Mouse (Mus musculus): ENCODE results near the gene Tm7sf3. TPM values are rescaled to one million over a fixed set of nuclear protein-coding genes. Genes with fewer than 3 reads are reported as not detected.

The Tm7sf3 gene
- total RNA-seq (2021): 38.3 and 40.4 TPM in 2 replicates
- long read RNA-seq, experiment 1, transcript Tm7sf3-201 (12 exons, 3,241 nt): major isoform, 99 of 110 reads
- long read RNA-seq, experiment 1, partial matches to known transcripts: 4 of 110 reads
- long read RNA-seq, experiment 1, other reads (novel, unspliced or antisense): 7 of 110 reads
- long read RNA-seq, experiment 2, transcript Tm7sf3-201 (12 exons, 3,241 nt): major isoform, 51 of 54 reads
- long read RNA-seq, experiment 2, partial matches to known transcripts: 1 of 54 reads
- long read RNA-seq, experiment 2, other reads (novel, unspliced or antisense): 2 of 54 reads

- DNase-seq: peak; percentile 100
Observed at GRCm38 (mm10) chr6:146642276-146643183, at the start of gene Tm7sf3, which contains the start of gene Med21. Gene Tm7sf3, minus strand, starts transcription at chr6:146642824. Gene Med21, plus strand, starts transcription at chr6:146642547.

- no peak for DNase-seq
Observed at GRCm38 (mm10) chr6:146688861-146689260, 46.2 kb upstream of the Tm7sf3 start.

GRCm38 (mm10) chr6:146688010-146688409 lies 45.4 kb upstream of the Tm7sf3 start:
- DNase-seq: no peak

- DNase-seq: peak; percentile 8
Observed at GRCm38 (mm10) chr6:146686463-146687196, 44.0 kb upstream of the Tm7sf3 start.

DNA sequence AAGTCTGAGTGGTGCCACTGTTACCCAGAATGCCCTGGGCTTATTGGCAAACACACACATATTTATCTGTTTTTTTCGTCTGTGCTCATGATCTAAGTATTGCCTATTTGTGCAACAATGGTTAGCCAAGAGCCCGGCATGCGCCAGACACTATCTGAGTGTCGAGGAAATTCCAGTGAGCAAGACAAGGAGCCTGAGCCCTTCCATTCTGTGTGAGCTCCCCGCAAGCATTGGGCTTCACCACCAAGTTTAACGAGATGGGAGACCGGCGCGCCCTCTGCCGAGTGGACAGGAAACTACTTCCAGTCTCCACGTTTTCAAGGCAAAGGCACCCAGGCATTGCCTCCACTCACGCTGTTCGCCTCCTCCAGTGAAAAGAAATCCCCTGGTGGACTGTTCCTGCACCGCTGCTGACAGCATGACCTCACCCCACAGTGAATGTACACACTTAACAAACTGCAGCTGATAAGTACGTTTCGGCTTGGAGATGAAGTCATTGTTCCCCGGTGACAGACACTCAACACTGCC lies 43.2 kb upstream of the Tm7sf3 start:
- DNase-seq: peak; percentile 68

GRCm38 (mm10) chr6:146683881-146684280 lies 41.3 kb upstream of the Tm7sf3 start:
- DNase-seq: peak; percentile 15

DNA sequence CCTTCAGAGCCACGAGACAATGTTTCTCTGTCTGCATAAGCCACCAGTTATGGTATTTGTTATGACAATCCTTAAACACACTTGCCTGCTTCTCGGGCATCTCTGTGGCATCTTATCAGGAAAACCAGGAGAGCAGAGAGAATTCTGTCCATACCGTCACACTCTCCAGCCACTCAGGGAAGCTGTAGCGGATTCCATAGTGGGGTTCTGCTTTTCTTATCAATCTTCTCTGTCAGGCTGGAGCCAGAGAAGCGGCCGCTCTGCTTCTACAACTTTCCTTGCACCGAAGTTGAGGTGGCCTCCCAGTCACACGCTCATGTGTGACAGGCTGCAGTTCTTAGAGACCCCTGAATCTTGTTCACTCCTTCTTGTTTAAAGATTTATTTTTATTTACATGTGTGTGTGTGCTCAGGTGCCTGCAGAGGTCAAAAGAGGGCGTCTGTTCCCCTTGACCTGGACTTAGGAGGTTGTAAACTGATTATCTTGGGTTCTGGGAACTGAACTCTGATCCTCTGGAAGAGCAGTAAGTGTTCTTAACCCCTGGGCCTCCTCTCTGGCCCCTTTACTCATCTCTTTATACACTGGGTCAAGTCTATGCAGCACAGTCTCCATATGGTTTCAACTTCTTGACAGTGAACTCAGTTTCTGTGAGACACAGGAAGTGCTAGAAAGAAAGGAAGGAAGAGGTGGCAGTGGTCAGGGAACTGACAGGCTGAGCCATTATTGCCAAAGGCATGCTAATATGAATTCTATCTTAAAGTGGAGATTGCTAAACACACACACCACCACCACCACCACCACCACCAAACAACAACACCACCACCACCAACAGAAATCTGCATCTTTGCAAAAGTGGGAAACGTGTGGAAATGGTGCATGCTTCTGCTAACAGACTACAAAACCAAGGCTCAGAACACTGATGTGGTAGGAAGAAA lies 35.8 kb upstream of the Tm7sf3 start:
- no peak for DNase-seq

DNA sequence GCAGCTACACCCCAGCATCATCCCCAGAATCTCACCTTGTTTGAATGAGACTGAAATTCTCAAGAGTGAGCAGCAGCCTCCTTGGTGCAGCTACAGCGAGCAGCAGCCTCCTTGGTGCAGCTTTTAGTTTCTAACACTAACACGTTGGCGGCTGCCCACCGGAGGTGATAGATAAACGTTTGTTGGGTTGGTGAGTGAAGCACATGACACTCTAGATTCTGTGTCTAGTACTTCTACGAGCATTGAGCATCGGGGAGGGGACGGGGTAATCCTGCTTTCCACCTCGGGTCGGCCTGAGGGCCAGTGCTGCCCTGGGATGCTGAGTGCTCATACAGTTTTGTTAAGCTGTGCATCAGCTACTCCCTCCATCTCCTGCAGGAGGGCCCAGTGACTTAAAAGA lies 34.3 kb upstream of the Tm7sf3 start:
- DNase-seq: no peak

GRCm38 (mm10) chr6:146674881-146675536 lies 32.4 kb upstream of the Tm7sf3 start:
- no peak for DNase-seq

GRCm38 (mm10) chr6:146674420-146674819 lies 31.8 kb upstream of the Tm7sf3 start:
- DNase-seq: peak; percentile 23

GRCm38 (mm10) chr6:146673696-146674095 lies 31.1 kb upstream of the Tm7sf3 start:
- DNase-seq: no peak

GRCm38 (mm10) chr6:146672106-146672505 lies 29.5 kb upstream of the Tm7sf3 start:
- no peak for DNase-seq

- DNase-seq: no peak
Observed at GRCm38 (mm10) chr6:146670956-146671855, 28.6 kb upstream of the Tm7sf3 start.

DNA sequence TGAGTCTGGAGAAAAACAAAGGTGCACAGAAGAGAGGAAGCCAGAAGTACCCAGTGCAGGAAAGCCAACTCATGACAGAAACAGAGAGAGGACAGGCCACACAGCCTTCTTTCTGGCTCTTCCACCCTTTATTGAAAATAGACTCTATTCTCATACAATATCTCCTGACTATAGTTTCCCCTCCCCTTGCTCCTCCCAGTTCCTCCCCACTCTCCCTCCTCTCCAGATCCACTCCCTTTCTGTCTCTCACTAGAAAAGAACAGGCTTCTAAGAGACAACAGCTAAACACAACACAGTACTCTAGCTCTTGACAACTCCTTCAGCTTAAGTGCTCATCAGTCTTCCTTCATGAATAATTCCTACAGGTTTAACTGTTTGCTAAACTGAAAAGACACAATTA lies 26.0 kb upstream of the Tm7sf3 start:
- DNase-seq: no peak

DNA sequence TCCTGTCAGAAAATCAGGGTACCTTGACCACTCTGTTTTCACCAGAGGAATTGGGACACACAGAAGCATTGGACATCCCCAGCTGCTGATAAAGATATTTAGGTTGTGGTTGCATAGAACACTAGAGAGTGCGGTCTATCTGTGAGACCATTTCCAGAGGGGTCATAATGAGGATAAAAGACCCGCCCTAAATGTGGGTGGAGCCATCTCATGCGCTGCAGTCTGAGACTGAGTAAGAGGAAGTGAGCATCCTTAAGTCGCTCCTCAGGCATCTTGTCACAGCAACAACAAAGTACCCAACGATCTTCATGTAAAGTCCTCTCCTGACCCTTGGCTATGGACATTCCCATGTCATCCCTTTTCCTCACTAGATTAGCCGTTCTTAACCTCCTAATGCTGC lies 24.2 kb upstream of the Tm7sf3 start:
- no peak for DNase-seq

GRCm38 (mm10) chr6:146665408-146665807 lies 22.8 kb upstream of the Tm7sf3 start:
- DNase-seq: peak; percentile 28

- DNase-seq: no peak
Observed at GRCm38 (mm10) chr6:146664917-146665316, 22.3 kb upstream of the Tm7sf3 start.

GRCm38 (mm10) chr6:146664116-146664515 lies 21.5 kb upstream of the Tm7sf3 start:
- DNase-seq: peak; percentile 71

GRCm38 (mm10) chr6:146662679-146663078 lies 20.1 kb upstream of the Tm7sf3 start:
- DNase-seq: peak; percentile 66

Data from adrenal gland, postnatal 14 days (tissue).